Mouse (Mus musculus) B cell, adult 62 days (primary cell): Measurements from ENCODE around the gene Fn3krp. TPM values are rescaled to one million over a fixed set of nuclear protein-coding genes. Genes with fewer than 3 reads are reported as not detected.

Experiments used
- total RNA-seq: library from RNA; stranded (reverse); gene quantifications from 4 replicates; pipeline ENCODE4 v1.2.4, GENCODE M21; 2023

Gene Fn3krp
- total RNA-seq = 5.4 to 7.2 TPM (median 5.8 TPM) in 4 replicates

DNA sequence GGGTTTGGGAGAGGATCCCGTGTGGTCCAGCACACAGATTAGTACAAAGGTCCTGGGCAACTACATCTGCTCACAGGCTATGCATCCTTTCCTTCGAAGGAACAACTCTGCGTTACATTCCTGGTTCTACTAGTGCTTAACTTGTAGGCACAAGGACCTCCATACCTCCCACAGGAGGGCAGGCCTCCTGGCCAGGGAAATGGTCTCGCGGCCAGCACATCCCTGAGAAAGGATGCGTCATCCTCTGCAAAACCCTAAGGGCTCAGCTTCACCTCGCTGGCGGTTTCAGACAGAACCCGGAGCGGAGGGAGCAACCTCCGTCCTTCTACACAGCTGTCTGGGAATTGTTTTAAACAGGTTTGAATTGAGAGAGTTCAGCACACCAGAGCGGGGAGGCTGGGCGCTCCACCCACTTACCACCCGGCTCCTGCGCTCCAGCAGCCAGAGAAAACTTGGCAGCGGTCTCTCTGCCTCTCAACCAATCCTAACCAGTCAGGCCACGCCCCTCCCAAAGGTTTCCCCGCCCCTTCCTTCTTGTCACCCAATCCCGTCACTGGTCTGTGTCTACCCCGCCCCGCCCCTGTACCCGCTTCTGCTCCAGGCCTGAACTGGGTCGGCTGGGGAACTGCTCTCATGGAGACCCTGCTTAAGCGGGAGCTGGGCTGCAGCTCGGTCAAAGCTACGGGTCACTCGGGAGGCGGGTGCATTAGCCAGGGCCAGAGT, at the start of gene Fn3krp:
Gene Fn3krp, plus strand, starts transcription at position 572 of the 723 bp plus-strand sequence.

DNA sequence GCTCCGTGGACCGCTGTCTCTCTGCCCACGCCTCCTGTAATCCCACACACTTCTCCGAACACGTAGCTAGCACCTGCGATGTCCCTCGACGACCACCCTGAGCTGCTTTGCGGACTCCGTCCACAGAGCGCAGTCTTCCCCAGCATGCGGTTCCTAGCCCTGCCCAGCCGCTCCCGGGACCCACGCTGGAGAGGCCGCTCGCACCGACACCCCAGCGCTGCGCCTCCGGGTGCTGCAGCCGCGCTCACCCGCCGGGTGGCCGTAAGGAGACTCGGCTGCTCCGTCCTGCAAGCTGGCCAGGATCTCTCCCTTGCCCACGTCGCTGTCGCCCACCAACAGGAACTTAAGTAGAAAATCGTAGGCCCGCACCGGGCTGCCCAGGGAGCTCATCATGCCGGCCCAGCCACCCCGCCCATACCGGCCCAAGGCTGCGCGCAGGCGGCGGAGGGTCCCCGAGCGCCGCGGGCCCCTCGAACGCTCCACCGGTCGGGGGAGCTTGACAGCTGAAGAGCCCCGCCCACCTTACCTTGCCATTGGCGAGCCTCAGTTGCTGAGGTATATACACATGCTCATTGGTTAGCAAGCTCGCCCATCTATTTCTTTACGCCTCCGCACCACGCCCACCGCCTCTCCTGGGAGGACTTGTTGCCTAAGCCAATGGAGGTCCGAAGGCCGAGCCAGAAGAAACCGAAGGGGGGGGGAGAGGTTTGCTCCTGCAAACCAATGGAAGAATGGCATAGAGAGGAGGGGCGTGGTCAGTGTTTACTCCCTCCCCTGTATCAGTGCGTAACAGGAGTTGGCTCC, 33.2 kb upstream of the Fn3krp start, which contains the start of gene Rab40b:
Gene Rab40b, minus strand, starts transcription at position 502 of the 804 bp plus-strand sequence.

DNA sequence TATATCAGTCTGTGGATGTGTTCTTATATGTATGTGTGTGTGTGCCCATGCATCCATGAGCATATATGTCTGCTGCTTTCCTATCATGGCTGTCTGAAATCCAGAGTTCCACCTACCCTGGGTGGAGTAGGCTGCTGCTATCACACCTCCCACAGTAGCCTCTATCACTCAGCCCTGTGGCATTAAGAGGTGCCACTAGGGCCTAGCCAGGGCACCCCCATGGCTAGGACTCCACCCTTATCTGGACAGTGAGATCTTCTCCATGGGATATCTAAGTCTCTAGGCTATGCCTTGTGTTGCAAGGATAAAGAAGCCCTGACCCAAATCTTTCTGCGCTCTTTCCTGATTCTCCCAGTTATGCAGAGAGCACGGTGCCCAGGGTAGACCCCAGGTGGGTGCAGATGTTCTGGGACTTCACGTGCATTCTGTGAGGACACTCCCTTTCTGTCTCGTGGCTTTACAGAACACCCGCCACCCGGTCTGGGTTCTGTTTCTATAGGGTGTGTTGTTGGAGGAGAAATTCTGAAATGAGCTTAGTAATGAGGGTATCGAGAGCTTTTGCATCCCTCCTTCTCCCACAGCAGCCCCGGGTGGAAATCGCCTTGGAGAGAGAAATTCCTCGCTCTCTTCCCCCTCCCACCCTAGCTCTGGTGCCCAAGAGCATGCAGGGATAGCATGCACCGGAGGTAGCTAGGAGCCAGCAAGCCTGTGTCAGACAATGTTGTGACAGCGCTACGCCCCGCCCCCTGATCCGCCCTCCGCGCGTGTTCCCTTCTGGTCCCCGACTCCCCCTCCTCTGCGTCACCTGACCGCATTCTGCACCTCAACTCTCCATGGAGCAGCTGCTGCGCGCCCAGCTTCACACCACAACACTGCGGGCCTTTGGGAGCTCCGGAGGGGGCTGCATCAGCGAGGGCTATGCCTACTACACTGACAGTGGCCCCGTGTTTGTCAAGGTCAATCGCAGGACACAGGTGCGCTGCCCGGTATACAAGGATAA, 13.3 kb downstream of the Fn3krp start, which contains the start of gene Fn3k:
Gene Fn3k, plus strand, starts transcription at position 758 of the 1,000 bp plus-strand sequence.

DNA sequence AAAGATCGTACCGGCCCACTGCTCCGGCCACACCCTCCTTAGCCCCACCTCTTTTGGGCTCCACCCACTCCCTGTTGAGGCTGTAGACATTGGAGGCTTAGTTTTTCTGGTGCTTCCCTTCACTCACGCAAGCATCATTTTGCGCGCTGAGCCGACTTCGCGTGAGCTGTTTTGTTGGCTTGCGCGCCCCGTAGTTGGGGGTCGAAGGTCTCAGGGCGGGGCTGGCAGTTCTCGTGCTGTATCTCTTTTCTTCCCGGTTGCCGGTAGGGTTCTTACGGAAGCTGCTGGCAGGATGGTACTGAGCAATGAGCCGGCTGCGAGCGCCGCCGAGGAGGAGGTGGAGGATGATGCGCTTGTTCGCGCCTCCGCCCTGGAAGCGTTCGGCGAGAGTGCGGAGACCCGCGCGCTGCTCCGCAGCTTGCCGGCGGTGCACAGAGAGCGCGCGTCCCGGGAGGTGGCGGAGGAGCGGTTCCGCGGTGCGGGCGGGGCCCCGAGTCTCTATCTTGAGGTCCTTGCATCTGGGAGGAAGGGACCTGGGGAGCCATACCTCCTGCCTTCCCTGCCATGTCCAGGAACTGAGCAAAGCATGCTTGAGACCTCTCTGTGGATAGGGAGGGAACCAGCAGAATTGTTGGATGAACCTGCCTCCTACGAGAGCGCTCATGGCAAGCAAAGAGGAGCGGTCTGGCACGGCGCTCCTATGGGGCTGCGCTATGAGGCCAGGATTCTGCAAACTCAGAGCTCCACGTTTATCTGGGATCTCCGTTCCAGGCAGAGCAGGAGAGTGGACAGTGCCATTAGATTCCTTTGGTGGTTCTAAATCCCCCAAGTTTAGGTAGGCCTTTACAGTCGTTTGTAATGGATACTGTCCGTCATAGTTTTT, 30.8 kb downstream of the Fn3krp start, which contains the start of gene Tbcd:
Gene Tbcd, plus strand, starts transcription at position 197 of the 883 bp plus-strand sequence.

Other genes with a start within 250 kb of the Fn3krp start
- 14.1 to 17.5 TPM (median 15.9 TPM) in 4 replicates for gene Hexdc, start 217.0 kb upstream of the Fn3krp start, total RNA-seq
- 8.8 to 11.3 TPM (median 9.1 TPM) in 4 replicates for gene Ogfod3, start 216.7 kb upstream of the Fn3krp start, total RNA-seq
- 95.7 to 109 TPM (median 107 TPM) in 4 replicates for gene Cybc1, start 192.1 kb upstream of the Fn3krp start, total RNA-seq
- gene Narf, start 184.1 kb upstream of the Fn3krp start, total RNA-seq = 39.7 to 49.5 TPM (median 45.0 TPM) in 4 replicates
- 37.7 to 47.8 TPM (median 40.8 TPM) in 4 replicates for gene Foxk2, start 161.4 kb upstream of the Fn3krp start, total RNA-seq
- gene Wdr45b, start 67.0 kb upstream of the Fn3krp start, total RNA-seq = 51.8 to 67.6 TPM (median 56.9 TPM) in 4 replicates
- gene Rab40b, start 33.1 kb upstream of the Fn3krp start, total RNA-seq = not detected in 4 replicates
- gene Fn3k, start 13.5 kb downstream of the Fn3krp start, total RNA-seq = 0.15 to 0.72 TPM in 2 of 4 replicates, not detected in the others
- 33.2 to 39.0 TPM (median 36.7 TPM) in 4 replicates for gene Tbcd, start 30.5 kb downstream of the Fn3krp start, total RNA-seq
- gene Zfp750, start 97.9 kb downstream of the Fn3krp start, total RNA-seq = not detected in 4 replicates